Mouse (Mus musculus): ENCODE data around the gene Cd160. TPM values are rescaled to one million over a fixed set of nuclear protein-coding genes. Genes with fewer than 3 reads are reported as not detected.

Cd160 gene
- polyA plus RNA-seq, 1 experiment: not detected

- no peaks in the 10 kb centered on the region for H3K27me3 ChIP-seq (ENCODE audit: control insufficient read depth, insufficient read depth, low read length)
- H3K4me3 ChIP-seq (ENCODE audit: control insufficient read depth, low read depth, low read length): no peak overlapping the region
- TF ChIP-seq CTCF (IDR thresholded peaks at IDR 0.05; ENCODE audit: control insufficient read depth, insufficient read depth, insufficient replicate concordance, low read depth, low read length): no peak
- no peak for TF ChIP-seq POLR2A (IDR thresholded peaks at IDR 0.05; ENCODE audit: control insufficient read depth, low read depth, low read length)
- H3K36me3 ChIP-seq (ENCODE audit: control insufficient read depth, insufficient read depth, low read length): no peaks in the 10 kb centered on the region
- H3K27ac ChIP-seq (ENCODE audit: control insufficient read depth, insufficient read depth, low read depth, low read length): no peak overlapping the region
- no peaks in the 10 kb centered on the region for H3K4me1 ChIP-seq (ENCODE audit: control insufficient read depth, insufficient read depth, low read length)
Measured at GRCm38 (mm10) chr3:96814342-96814741, 14.8 kb downstream of the Cd160 start.

- Histone ChIP-seq H3K27me3 (ENCODE audit: control insufficient read depth, insufficient read depth, low read length) (no peaks in the 10 kb centered on the region), H3K27ac (ENCODE audit: control insufficient read depth, insufficient read depth, low read depth, low read length) (no peak overlapping the region), H3K4me3 (ENCODE audit: control insufficient read depth, low read depth, low read length) (no peak overlapping the region), H3K36me3 (ENCODE audit: control insufficient read depth, insufficient read depth, low read length) (no peaks in the 10 kb centered on the region), H3K4me1 (ENCODE audit: control insufficient read depth, insufficient read depth, low read length) (no peaks in the 10 kb centered on the region)
- no peak for TF ChIP-seq CTCF (IDR thresholded peaks at IDR 0.05; ENCODE audit: control insufficient read depth, insufficient read depth, insufficient replicate concordance, low read depth, low read length)
- no peak for TF ChIP-seq POLR2A (IDR thresholded peaks at IDR 0.05; ENCODE audit: control insufficient read depth, low read depth, low read length)
Measured at GRCm38 (mm10) chr3:96813591-96814244, 15.4 kb downstream of the Cd160 start.

- no peak for TF ChIP-seq CTCF (IDR thresholded peaks at IDR 0.05; ENCODE audit: control insufficient read depth, insufficient read depth, insufficient replicate concordance, low read depth, low read length)
- no peak for TF ChIP-seq POLR2A (IDR thresholded peaks at IDR 0.05; ENCODE audit: control insufficient read depth, low read depth, low read length)
- no peaks in the 10 kb centered on the region for H3K36me3 ChIP-seq (ENCODE audit: control insufficient read depth, insufficient read depth, low read length)
- no peak overlapping the region for H3K4me3 ChIP-seq (ENCODE audit: control insufficient read depth, low read depth, low read length)
- no peak overlapping the region for H3K27ac ChIP-seq (ENCODE audit: control insufficient read depth, insufficient read depth, low read depth, low read length)
- no peaks in the 10 kb centered on the region; the same call in 1 of the 2 replicates for H3K4me1 ChIP-seq (ENCODE audit: control insufficient read depth, insufficient read depth, low read length)
- H3K27me3 ChIP-seq (ENCODE audit: control insufficient read depth, insufficient read depth, low read length): no peaks in the 10 kb centered on the region
Measured at GRCm38 (mm10) chr3:96813106-96813505, 16.0 kb downstream of the Cd160 start.

GRCm38 (mm10) chr3:96812395-96813091 is 16.6 kb downstream of the Cd160 start:
- H3K36me3 ChIP-seq (ENCODE audit: control insufficient read depth, insufficient read depth, low read length): no peaks in the 10 kb centered on the region
- no peaks in the 10 kb centered on the region for H3K27me3 ChIP-seq (ENCODE audit: control insufficient read depth, insufficient read depth, low read length)
- H3K27ac ChIP-seq (ENCODE audit: control insufficient read depth, insufficient read depth, low read depth, low read length): no peak overlapping the region
- no peak overlapping the region; the same call in 1 of the 2 replicates for H3K4me3 ChIP-seq (ENCODE audit: control insufficient read depth, low read depth, low read length)
- TF ChIP-seq POLR2A (IDR thresholded peaks at IDR 0.05; ENCODE audit: control insufficient read depth, low read depth, low read length) (no peak), CTCF (IDR thresholded peaks at IDR 0.05; ENCODE audit: control insufficient read depth, insufficient read depth, insufficient replicate concordance, low read depth, low read length) (peak; percentile 88)
- H3K4me1 ChIP-seq (ENCODE audit: control insufficient read depth, insufficient read depth, low read length): no peaks in the 10 kb centered on the region; the same call in 1 of the 2 replicates

GRCm38 (mm10) chr3:96811232-96811631 is 17.9 kb downstream of the Cd160 start:
- Histone ChIP-seq H3K27me3 (ENCODE audit: control insufficient read depth, insufficient read depth, low read length) (no peaks in the 10 kb centered on the region), H3K4me3 (ENCODE audit: control insufficient read depth, low read depth, low read length) (no peak overlapping the region), H3K36me3 (ENCODE audit: control insufficient read depth, insufficient read depth, low read length) (no peaks in the 10 kb centered on the region), H3K4me1 (ENCODE audit: control insufficient read depth, insufficient read depth, low read length) (no peaks in the 10 kb centered on the region; the same call in 1 of the 2 replicates), H3K27ac (ENCODE audit: control insufficient read depth, insufficient read depth, low read depth, low read length) (no peak overlapping the region)
- TF ChIP-seq POLR2A (IDR thresholded peaks at IDR 0.05; ENCODE audit: control insufficient read depth, low read depth, low read length): no peak
- no peak for TF ChIP-seq CTCF (IDR thresholded peaks at IDR 0.05; ENCODE audit: control insufficient read depth, insufficient read depth, insufficient replicate concordance, low read depth, low read length)

GRCm38 (mm10) chr3:96808651-96809050 is 20.5 kb downstream of the Cd160 start:
- Histone ChIP-seq H3K36me3 (ENCODE audit: control insufficient read depth, insufficient read depth, low read length) (no peaks in the 10 kb centered on the region), H3K4me1 (ENCODE audit: control insufficient read depth, insufficient read depth, low read length) (no peaks in the 10 kb centered on the region; the same call in 1 of the 2 replicates), H3K27ac (ENCODE audit: control insufficient read depth, insufficient read depth, low read depth, low read length) (no peak overlapping the region), H3K4me3 (ENCODE audit: control insufficient read depth, low read depth, low read length) (no peak overlapping the region), H3K27me3 (ENCODE audit: control insufficient read depth, insufficient read depth, low read length) (no peaks in the 10 kb centered on the region)
- TF ChIP-seq POLR2A (IDR thresholded peaks at IDR 0.05; ENCODE audit: control insufficient read depth, low read depth, low read length) (no peak), CTCF (IDR thresholded peaks at IDR 0.05; ENCODE audit: control insufficient read depth, insufficient read depth, insufficient replicate concordance, low read depth, low read length) (no peak)

- H3K4me1 ChIP-seq (ENCODE audit: control insufficient read depth, insufficient read depth, low read length): no peaks in the 10 kb centered on the region; the same call in 1 of the 2 replicates
- no peak for TF ChIP-seq POLR2A (IDR thresholded peaks at IDR 0.05; ENCODE audit: control insufficient read depth, low read depth, low read length)
- TF ChIP-seq CTCF (IDR thresholded peaks at IDR 0.05; ENCODE audit: control insufficient read depth, insufficient read depth, insufficient replicate concordance, low read depth, low read length): no peak
- no peaks in the 10 kb centered on the region for H3K36me3 ChIP-seq (ENCODE audit: control insufficient read depth, insufficient read depth, low read length)
- no peak overlapping the region for H3K4me3 ChIP-seq (ENCODE audit: control insufficient read depth, low read depth, low read length)
- H3K27ac ChIP-seq (ENCODE audit: control insufficient read depth, insufficient read depth, low read depth, low read length): no peak overlapping the region
- no peaks in the 10 kb centered on the region for H3K27me3 ChIP-seq (ENCODE audit: control insufficient read depth, insufficient read depth, low read length)
Measured at GRCm38 (mm10) chr3:96808136-96808535, 21.0 kb downstream of the Cd160 start.
